Mouse (Mus musculus): ENCODE results near the gene Lipi. TPM values are rescaled to one million over a fixed set of nuclear protein-coding genes. Genes with fewer than 3 reads are reported as not detected.

Gene Lipi
- polyA plus RNA-seq, 1 experiment from 2014 or later, result not detected

DNA sequence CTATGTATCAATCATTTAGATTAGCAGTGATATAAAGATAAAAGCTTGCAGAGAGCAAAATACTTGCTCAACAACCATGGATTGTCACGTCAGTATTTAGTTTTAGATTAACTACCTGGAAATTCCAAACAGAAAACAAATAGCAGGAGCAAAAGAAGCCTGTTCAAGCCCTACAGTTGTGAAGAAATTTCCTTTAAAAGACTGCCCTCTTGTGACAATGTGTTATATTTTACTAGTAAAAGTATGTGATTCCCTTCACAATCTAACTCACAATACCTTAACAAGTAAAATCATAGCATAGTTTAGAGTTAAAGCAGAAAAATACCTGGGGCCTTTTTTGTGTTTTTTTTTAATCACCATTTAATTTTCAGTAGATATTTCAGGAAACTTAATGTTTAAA is 54.2 kb downstream of the Lipi start:
- no peak overlapping the region for H3K9ac ChIP-seq
- H3K9me3 ChIP-seq, result no peaks in the 10 kb centered on the region
- no peak overlapping the region for H3K27ac ChIP-seq
- 31% methylated on average over 1 of the region's 1 CpGs for WGBS
- H3K36me3 ChIP-seq (replicated peaks), result no peaks in the 10 kb centered on the region
- no peak overlapping the region for H3K4me2 ChIP-seq
- H3K27me3 ChIP-seq (replicated peaks), result no peaks in the 10 kb centered on the region
- no peak for ATAC-seq (replicated peaks)
- H3K4me1 ChIP-seq, result no peaks in the 10 kb centered on the region
- H3K4me3 ChIP-seq, result no peak overlapping the region

- WGBS, result 92% methylated on average over 4 of the region's 4 CpGs
- ATAC-seq (replicated peaks), result no peak
- H3K27ac ChIP-seq, result no peak overlapping the region
- H3K4me1 ChIP-seq, result no peaks in the 10 kb centered on the region
- no peak overlapping the region for H3K4me2 ChIP-seq
- H3K4me3 ChIP-seq, result no peak overlapping the region
- H3K9me3 ChIP-seq, result no peaks in the 10 kb centered on the region
- no peak overlapping the region for H3K9ac ChIP-seq
- no peaks in the 10 kb centered on the region for H3K27me3 ChIP-seq (replicated peaks)
- H3K36me3 ChIP-seq (replicated peaks), result no peaks in the 10 kb centered on the region
Measured at GRCm38 (mm10) chr16:75496568-75496967, 89.3 kb downstream of the Lipi start.

Other genes starting within 250 kb of the Lipi start
- 2.6 and 3.1 TPM in 2 replicates for gene Rbm11, start 6.8 kb upstream of the Lipi start, polyA plus RNA-seq (2015; fragmentation: Nextera tagmentation; extraction: Ambion mirVana)
- gene Hspa13, start 181.0 kb upstream of the Lipi start, polyA plus RNA-seq (2015; fragmentation: Nextera tagmentation; extraction: Ambion mirVana), result 38.8 and 42.6 TPM in 2 replicates